Mouse (Mus musculus) lung, postnatal 25 days (tissue): ENCODE measurements around the gene Abhd12.
"Not testable (repeated sequence)": the region's sequence is repeated elsewhere in the genome, so short reads cannot be mapped to it uniquely, and the experiment has no call there.

Experiments used
- DNase-seq: peaks from one replicate; pipeline ENCODE4 v3.0.0; 2022; ENCODE audit warnings: low spot score

Gene Abhd12

GRCm38 (mm10) chr2:150904272-150904935 is at the start of gene Abhd12:
Gene Abhd12 (minus strand): TSS chr2:150904741.
- DNase-seq, result peak; percentile 98

DNA sequence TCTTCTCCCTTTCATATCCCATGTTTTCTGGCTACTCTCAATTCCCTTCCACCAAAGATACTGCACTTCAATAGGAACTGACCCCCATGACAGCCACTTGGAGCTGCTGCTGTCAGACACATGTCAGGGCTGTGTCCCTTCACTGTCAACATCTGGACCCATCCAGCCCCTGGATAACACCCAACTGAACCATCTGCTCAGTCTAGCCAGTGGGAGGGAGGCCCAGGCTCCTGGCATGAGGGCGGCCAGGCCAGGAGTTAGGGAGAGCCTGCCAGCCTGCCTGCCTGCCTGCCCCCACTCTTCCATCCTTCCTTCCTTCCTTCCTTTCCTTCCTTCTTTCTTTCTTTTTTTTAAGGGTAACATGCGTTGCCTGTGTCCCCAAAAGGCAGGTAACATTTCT is 46.7 kb upstream of the Abhd12 start:
- no peak for DNase-seq

DNA sequence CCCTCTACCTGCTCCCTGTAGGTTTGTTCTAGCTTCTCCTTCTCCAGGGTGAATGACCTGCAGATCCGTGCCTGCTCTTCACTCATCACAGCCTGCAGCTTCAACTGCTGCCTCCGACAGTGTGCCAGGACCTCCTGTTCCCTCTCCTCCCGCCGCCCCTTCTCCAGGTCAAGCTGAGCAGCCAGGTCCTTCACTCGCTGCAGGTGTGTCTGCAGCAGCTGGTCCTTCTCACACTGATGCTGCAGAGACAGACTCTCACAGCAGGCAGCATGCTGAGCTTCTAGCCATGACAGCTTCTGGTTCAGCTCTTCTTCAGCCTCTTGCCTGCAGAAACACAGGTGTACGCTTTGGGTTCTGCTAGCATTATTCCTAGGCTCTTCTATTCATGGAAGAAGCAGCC is 45.5 kb upstream of the Abhd12 start:
- DNase-seq, result no peak

DNA sequence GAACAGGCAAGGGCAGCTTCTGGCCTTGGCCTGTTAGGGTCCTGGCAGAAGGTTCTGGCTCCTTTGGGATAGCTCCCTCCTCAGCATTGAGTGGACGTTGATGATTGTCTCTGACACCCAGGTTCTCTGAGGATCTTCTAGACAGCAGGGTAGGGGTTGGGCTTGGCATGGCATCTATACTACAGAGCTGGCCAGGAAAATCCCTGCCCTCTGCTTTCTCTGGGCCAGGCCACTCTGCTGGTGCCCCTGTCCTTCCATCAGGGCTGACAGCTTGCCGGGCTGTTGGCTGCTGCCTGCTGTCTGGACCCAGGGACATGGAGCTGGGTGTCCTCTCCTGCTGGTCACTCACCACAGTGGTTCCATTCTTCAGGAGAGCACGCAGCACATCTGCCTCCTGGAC is 45.1 kb upstream of the Abhd12 start:
- DNase-seq, result no peak

DNA sequence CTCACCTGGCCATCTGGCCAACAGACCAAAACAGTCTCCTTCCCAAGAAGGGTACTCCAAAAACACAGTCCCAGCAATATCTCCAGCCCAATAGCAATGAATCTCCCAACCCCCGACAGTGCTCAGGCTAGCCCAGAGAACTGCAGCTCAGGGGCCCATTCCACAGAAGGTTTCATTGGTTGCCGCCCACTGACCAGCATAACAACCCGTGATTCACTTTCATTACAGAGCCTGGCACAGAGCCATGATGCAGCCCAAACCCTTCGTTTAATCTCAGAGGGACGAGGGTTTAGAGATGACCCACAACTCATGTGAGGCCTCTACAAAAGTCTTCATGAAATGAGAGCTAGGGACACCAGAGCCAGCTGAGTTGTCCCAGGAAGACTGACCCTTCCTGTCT is 44.2 kb upstream of the Abhd12 start:
- no peak for DNase-seq

- not testable (repeated sequence) for DNase-seq
Observed at GRCm38 (mm10) chr2:150947880-150948611, 43.5 kb upstream of the Abhd12 start.

DNA sequence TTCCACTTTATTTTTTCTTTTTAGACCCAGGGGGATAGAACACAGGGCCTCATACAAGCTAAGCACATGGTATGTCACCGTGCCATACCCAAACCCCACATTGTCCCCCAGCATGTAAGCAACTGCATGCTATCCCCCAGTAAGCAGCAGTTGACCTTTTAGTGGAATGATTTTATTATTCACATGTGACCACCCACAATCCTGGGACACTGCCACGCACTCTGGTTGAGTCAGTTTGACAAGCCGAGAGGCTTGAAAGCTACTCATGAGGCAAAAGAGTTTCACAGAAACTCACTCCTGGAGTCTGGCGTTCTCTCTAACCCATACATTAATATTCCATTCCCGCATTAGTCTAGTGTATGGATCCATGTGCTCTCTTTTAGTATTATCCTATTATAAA is 42.8 kb upstream of the Abhd12 start:
- not testable (repeated sequence) for DNase-seq

DNA sequence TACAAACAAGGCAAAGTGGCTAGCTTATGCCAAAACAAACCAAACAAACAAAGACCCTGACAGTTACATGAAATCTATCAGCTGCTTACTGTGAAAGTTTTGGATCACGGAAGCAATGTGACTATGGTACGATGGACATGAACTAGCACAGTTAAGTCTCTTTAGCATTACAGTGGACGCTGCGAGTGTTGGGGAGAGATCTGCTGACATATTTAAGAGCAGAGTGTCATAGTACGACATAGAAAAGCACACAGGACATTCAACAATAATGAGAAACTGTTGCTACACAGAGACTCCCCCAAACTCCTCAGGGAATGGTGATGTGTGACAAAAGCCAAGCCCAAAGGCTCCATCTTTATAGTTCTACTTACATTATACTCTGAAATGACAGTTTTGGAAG is 39.5 kb upstream of the Abhd12 start:
- DNase-seq, result no peak

GRCm38 (mm10) chr2:150934659-150935058 is 30.1 kb upstream of the Abhd12 start:
- no peak for DNase-seq

GRCm38 (mm10) chr2:150933482-150933881 is 28.9 kb upstream of the Abhd12 start:
- no peak for DNase-seq

- no peak for DNase-seq
Observed at GRCm38 (mm10) chr2:150930806-150931205, 26.3 kb upstream of the Abhd12 start.

- no peak for DNase-seq
Observed at GRCm38 (mm10) chr2:150929156-150929555, 24.6 kb upstream of the Abhd12 start.

- no peak for DNase-seq
Observed at GRCm38 (mm10) chr2:150927038-150927720, 22.6 kb upstream of the Abhd12 start.

- DNase-seq, result no peak
Observed at GRCm38 (mm10) chr2:150923505-150923904, 19.0 kb upstream of the Abhd12 start.

GRCm38 (mm10) chr2:150923026-150923425 is 18.5 kb upstream of the Abhd12 start:
- no peak for DNase-seq

- no peak for DNase-seq
Observed at GRCm38 (mm10) chr2:150922165-150922564, 17.6 kb upstream of the Abhd12 start.

DNA sequence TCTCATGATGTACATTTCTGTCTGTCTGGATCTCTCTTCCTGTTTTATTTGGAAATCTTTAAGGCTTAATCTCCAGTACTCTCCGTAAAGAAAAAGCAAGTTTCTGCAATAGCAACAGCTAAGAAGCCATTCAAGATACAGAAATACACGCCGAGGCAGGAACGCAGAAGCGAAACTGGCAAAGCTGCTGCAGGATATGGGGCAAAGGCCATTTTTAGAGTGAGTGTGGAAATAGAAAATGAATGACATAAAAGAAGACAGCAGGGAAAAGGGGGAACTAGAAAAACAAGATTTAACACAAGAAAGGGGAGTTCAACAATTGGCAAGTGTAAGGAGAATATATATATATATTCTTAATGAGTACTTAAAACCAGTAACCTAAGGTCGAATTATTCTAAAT is 17.2 kb upstream of the Abhd12 start:
- DNase-seq, result no peak

GRCm38 (mm10) chr2:150920543-150920942 is 16.0 kb upstream of the Abhd12 start:
- DNase-seq, result no peak

DNA sequence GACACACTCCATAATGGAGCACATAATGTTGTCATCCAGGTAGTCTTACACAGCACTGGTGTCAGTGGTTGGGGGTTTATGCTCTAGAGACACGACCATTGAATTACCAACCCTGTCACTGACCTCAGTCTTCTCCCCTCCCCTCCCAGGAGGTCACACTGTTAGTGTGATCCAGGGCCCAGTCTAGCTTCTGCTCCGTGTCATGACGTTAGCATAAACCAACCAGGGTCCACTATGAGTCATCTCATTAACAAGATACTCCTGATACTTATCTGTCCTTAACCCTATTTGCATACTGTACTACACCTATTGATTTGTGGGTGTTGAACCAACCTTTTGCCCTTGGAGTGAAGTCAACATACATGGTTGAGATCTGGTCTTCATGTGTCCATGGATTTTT is 14.2 kb upstream of the Abhd12 start:
- no peak for DNase-seq

- no peak for DNase-seq
Observed at GRCm38 (mm10) chr2:150915786-150916185, 11.2 kb upstream of the Abhd12 start.

DNA sequence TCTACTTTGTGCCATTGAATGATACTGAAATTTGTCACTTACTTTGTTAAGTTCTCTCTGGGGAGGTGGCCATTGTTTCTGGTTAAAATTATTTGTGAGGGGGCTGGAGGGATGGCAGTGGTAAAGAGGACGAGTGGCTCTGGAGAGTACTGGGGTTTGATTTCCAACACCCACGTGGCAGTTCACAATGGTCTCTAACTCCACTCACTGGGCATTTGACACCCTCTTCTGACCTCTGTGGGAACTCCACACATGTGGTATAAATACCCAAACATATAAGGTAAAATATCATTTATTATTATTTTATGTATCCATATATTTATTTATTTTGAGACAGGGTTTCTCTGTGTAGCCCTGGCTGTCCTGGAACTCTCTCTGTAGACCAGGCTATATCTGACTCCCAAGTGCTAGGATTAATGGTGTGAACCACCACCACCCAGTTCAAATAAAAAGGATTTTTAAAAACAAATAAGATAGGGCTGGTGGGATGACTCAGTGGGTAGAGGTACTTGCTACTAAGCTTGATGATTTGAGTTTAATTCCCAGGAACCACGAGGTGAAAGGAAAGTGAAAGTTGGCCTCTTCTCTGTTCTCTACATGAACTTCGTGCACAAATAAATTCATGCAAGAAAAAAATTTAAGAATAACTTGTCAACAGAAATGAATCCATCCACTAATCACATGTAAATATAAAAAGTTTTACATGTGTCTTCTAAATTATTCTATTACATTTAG is 10.4 kb upstream of the Abhd12 start:
- no peak for DNase-seq

DNA sequence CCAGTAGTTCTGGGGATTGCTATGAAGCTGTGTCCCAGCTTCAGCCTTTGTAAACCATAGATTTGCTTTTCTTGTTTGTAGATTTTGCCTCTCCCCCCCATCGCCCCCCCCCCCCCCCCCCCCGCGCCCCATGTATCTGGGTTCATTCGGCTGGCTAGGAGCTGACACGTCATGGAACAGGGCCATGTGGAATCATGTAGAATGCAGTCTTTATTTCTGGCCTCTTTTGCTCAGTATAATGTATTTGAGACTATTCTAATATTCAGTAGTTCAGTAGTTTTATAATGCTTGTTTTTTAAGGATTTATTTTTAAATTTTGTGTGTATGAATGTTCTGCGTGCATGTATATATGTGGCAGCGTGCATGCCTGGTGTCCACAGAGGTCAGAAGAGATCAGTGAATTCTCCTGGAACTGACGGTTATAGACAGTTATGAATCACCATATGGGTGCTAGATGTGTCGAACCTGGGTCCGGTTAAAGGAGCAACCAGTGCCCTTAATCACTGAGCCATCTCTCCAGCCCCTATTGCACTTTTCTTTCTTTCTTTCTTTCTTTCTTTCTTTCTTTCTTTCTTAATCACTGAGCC is 5.8 kb upstream of the Abhd12 start:
- no peak for DNase-seq
